Mouse (Mus musculus): ENCODE measurements around the gene Gstt1.

DNA sequence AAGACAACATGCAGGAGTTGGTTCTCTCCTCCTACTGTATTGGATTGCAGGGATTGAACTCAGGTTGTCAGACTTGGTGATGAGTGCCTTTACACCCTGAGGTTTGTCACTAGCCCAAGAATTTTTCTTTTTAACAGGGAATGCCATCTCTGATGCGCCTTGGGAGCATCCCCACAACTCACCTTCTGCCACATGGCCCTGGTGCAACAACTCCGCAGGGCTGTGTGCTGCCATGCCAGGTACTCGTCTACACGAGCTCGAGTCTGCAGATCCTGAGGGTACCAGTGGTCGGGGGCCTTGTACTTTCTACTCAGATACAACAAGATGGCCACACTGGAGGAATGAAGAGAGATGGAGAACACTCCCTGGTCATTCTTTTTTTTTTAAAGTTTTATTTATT lies 21.8 kb downstream of the Gstt1 start:
- no peak for TF ChIP-seq CTCF (conservative IDR thresholded peaks at IDR 0.05; ENCODE audit: insufficient read depth, insufficient read length, low read depth, low read length)
- TF ChIP-seq POLR2A (IDR thresholded peaks at IDR 0.05; ENCODE audit: low read depth, low read length) = no peak
